Mouse (Mus musculus) stomach, embryonic 14.5 days (tissue): ENCODE results near the gene Hsd17b6. TPM values are rescaled to one million over a fixed set of nuclear protein-coding genes. Genes with fewer than 3 reads are reported as not detected.
"Not testable (repeated sequence)": the region's sequence is repeated elsewhere in the genome, so short reads cannot be mapped to it uniquely, and the experiment has no call there.

Experiments
- ATAC-seq: fragments of 200-750 bp; cut with Nextera tagmentation; 2 replicates; pipeline ENCODE4 v1.8.0; 2017; ENCODE audit warnings: low read depth, moderate TSS enrichment; ENCODE audit not compliant: insufficient number of reproducible peaks, insufficient read depth, low FRiP score
- H3K27ac ChIP-seq: fragments of 300-500 bp; sonication (generic); 2 replicates; pipeline ENCODE4 v1.5.1; 2014; ENCODE audit warnings: mild to moderate bottlenecking, low read length, moderate library complexity, mixed read lengths
- H3K27me3 ChIP-seq: fragments of 300-500 bp; sonication (generic); 2 replicates; pipeline ENCODE4 v1.6.1; 2014; ENCODE audit warnings: low read length, control low read depth, mixed read lengths; ENCODE audit not compliant: control insufficient read depth, insufficient read depth
- H3K36me3 ChIP-seq: fragments of 300-500 bp; sonication (generic); 2 replicates; pipeline ENCODE4 v1.6.1; 2014; ENCODE audit warnings: mild to moderate bottlenecking, control low read depth, low read length, moderate library complexity, mixed read lengths; ENCODE audit not compliant: control insufficient read depth, insufficient read depth
- H3K4me1 ChIP-seq: fragments of 300-500 bp; sonication (generic); 2 replicates; pipeline ENCODE4 v1.6.1; 2014; ENCODE audit warnings: low read length, control low read depth, mixed read lengths; ENCODE audit not compliant: control insufficient read depth, insufficient read depth
- H3K4me2 ChIP-seq: fragments of 300-500 bp; sonication (generic); replicated peaks from 2 replicates; pipeline ENCODE4 v1.6.1; 2014; ENCODE audit warnings: low read depth, low read length, control low read depth
- H3K4me3 ChIP-seq: fragments of 300-500 bp; sonication (generic); 2 replicates; pipeline ENCODE4 v1.5.1; 2014; ENCODE audit warnings: low read depth, low read length, control low read depth
- H3K9ac ChIP-seq: fragments of 300-500 bp; sonication (generic); replicated peaks from 2 replicates; pipeline ENCODE4 v1.6.1; 2014; ENCODE audit warnings: low read depth, mild to moderate bottlenecking, control low read depth, low read length, moderate library complexity, mixed read lengths
- H3K9me3 ChIP-seq: fragments of 300-500 bp; sonication (generic); 2 replicates; pipeline ENCODE4 v1.6.1; 2016; ENCODE audit warnings: low read depth, low read length, control low read depth; ENCODE audit not compliant: control insufficient read depth
- WGBS: fragments of 180-500 bp; shearing (Covaris S2); extraction: QIAGEN DNeasy Blood & Tissue Kit; methylation state at CpG from one replicate; pipeline ENCODE4 v1.1.7; 2014; 5-methylcytosine and 5-hydroxymethylcytosine counted together
- polyA plus RNA-seq: library from polyadenylated mRNA; unstranded; fragments of >200 nt; fragmentation: Nextera tagmentation; extraction: Ambion mirVana; gene quantifications from 2 replicates; pipeline ENCODE4 v1.2.1, GENCODE M21; 2014

The Hsd17b6 gene
- not detected in 2 replicates for polyA plus RNA-seq

DNA sequence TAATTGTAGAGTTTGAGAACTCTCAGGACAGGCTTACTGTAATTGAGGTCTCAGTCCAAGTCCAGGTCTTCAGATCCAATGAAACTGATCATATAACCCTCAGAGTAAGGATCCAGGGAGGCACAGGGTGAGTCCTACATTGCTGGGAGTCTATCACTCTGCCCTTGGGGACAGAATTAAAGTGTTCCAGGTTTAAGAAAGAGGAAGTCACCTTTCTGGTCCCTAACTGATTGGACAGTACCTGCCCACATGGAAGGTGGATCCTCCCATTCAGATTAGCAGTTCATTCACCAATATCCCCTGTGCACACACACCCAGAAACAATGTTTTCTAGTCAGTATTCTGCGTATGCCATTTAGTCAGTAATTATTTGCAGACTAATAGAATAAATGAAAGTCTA lies at the start of gene Hsd17b6:
Hsd17b6 (minus strand) TSS at position 166 of the 400 bp plus-strand sequence.
- no peak for ATAC-seq
- Histone ChIP-seq H3K27ac (no peak within 1 kb of the TSS), H3K9me3 (no peaks in the 10 kb centered on the region), H3K27me3 (no peaks in the 10 kb centered on the region), H3K4me3 (no peak within 1 kb of the TSS), H3K4me2 (no peak within 1 kb of the TSS), H3K4me1 (no peaks in the 10 kb centered on the region), H3K36me3 (no peaks in the 10 kb centered on the region), H3K9ac (no peak within 1 kb of the TSS)
- 97% methylated on average over 1 of the region's 1 CpGs for WGBS

DNA sequence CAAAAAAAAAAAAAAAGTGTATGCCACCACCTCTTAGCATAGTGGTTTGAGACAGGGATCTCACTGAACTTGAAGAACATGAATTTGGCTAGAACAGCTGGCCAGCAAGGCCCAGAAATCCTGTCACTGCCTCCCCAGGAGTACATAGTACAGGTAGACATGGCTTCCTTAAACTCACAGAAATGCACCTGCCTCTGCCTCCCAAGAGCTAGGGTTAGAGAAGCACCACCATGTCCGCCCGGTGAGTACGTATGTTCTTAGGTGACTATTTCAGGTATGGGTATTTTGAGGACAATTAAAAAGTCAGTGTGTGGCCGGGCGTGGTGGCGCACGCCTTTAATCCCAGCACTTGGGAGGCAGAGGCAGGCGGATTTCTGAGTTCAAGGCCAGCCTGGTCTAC lies 45.6 kb upstream of the Hsd17b6 start:
- Histone ChIP-seq H3K4me2 (no peak overlapping the region), H3K4me3 (no peak overlapping the region), H3K4me1 (peaks cover 4% of the 10 kb centered on the region; the same call in 1 of the 2 replicates), H3K9me3 (no peaks in the 10 kb centered on the region), H3K9ac (no peak overlapping the region), H3K36me3 (peaks cover 28% of the 10 kb centered on the region), H3K27ac (no peak overlapping the region), H3K27me3 (no peaks in the 10 kb centered on the region)
- 94% methylated on average over 8 of the region's 8 CpGs for WGBS
- ATAC-seq: no peak

DNA sequence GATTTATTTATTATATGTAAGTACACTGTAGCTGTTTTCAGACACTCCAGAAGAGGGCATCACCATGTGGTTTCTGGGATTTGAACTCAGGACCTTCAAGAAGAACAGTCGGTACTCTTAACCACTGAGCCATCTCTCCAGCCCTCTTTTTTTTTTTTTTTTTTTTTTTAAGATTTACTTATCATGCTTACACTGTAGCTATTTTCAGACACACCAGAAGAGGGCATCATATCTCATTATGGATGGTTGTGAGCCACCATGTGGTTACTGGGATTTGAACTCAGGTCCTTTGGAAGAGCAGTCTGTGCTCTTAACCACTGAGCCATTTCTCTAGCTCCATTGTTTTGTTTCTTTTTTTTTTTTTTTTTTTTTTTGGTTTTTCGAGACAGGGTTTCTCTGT lies 44.7 kb upstream of the Hsd17b6 start:
- not testable (repeated sequence) for ATAC-seq, H3K27me3 ChIP-seq, H3K4me3 ChIP-seq, H3K4me2 ChIP-seq, H3K27ac ChIP-seq, H3K9ac ChIP-seq, H3K4me1 ChIP-seq, H3K9me3 ChIP-seq
- WGBS: 95% methylated on average over 1 of the region's 2 CpGs
- H3K36me3 ChIP-seq: peaks cover 35% of the 10 kb centered on the region

DNA sequence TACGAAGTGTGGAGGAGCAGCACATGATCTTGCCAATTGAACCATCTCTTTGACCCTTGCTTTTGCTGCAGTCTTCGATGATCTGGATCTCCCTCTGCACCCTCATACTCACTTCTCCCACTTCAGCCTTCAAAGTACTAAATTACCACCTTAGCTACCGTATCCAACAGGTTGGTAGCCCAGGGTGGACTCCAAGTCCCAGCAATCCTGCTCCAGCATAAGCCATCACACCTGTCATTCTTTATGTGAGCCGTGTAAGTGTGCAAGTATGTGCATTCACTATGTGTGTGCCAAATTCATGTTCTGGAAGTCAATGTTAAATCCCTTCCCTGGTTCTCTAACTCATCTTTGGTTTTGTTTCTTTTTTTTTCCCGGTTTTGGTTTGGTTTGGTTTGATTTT lies 44.2 kb upstream of the Hsd17b6 start:
- no peak overlapping the region for H3K4me2 ChIP-seq
- peaks cover 40% of the 10 kb centered on the region for H3K36me3 ChIP-seq
- H3K9me3 ChIP-seq: no peaks in the 10 kb centered on the region
- WGBS: 94% methylated on average over 5 of the region's 5 CpGs
- no peak overlapping the region for H3K27ac ChIP-seq
- no peak overlapping the region for H3K9ac ChIP-seq
- no peaks in the 10 kb centered on the region for H3K27me3 ChIP-seq
- ATAC-seq: no peak
- no peak overlapping the region for H3K4me3 ChIP-seq
- H3K4me1 ChIP-seq: no peaks in the 10 kb centered on the region

DNA sequence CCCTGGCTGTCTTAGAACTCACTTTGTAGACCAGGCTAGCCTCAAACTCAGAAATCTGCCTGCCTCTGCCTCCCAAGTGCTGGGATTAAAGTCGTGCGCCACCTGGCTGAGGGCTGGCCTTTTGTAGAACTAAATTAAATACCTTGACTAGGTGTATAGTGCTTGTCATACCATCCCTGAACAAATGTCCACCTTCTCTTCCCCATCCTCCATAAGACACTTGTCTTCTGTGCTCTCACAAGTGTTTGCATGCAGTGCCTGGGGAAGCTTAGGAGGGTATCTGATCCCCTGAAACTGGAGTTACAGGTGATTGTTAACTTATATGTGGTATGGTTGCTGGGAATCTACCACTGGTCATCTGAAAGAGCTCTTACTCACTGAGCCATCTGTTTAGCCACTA lies 42.9 kb upstream of the Hsd17b6 start:
- WGBS: 86% methylated on average over 2 of the region's 2 CpGs
- H3K9ac ChIP-seq: no peak overlapping the region
- H3K36me3 ChIP-seq: peaks cover 51% of the 10 kb centered on the region
- no peaks in the 10 kb centered on the region for H3K4me1 ChIP-seq
- no peak for ATAC-seq
- H3K27me3 ChIP-seq: no peaks in the 10 kb centered on the region
- no peak overlapping the region for H3K4me3 ChIP-seq
- no peaks in the 10 kb centered on the region for H3K9me3 ChIP-seq
- no peak overlapping the region for H3K4me2 ChIP-seq
- H3K27ac ChIP-seq: no peak overlapping the region

DNA sequence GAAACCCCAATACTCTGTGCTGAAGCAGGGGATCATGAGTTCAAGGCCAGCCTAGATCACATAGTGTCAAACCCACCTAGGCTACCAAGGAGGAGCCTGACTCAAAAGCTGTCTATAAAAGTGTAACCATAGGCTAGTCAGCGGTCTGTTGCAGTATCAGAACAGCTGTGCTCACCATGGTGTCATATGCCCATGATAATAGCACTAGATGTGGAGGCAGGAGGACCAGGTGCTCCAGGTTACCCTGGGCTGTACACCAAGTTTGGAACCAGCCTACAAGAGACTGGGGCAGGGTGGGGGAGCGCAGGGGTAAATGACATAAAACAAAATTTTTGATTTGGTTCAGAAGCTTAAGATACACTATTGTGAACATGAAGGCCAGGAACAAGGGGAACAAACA lies 42.3 kb upstream of the Hsd17b6 start:
- no peak overlapping the region for H3K4me3 ChIP-seq
- no peaks in the 10 kb centered on the region for H3K9me3 ChIP-seq
- no peak overlapping the region for H3K9ac ChIP-seq
- no peak overlapping the region for H3K27ac ChIP-seq
- no peak for ATAC-seq
- peaks cover 57% of the 10 kb centered on the region for H3K36me3 ChIP-seq
- 0 out of 2 replicates have a peak, but pooled peaks cover 2% of the 10 kb centered on the region for H3K4me1 ChIP-seq
- H3K27me3 ChIP-seq: no peaks in the 10 kb centered on the region
- H3K4me2 ChIP-seq: no peak overlapping the region
- 96% methylated on average over 2 of the region's 2 CpGs for WGBS

DNA sequence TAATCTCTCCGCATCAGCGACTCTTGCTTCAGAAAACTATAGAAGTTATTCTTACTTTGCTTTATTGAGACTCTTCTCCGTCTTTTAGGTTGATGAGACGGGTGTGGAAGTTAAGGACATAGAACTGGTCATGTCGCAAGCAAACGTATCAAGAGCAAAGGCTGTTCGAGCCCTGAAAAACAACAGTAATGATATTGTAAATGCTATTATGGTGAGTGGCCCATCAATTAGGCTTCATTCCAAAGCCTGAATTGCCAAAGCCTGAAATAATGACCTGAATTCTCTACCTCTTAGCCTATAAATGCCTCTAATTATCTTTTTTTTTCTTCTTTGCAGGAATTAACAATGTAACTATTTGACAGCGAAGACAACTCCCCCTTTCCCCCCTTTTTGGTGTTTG lies 40.7 kb upstream of the Hsd17b6 start:
- ATAC-seq: no peak
- H3K9ac ChIP-seq: no peak overlapping the region
- H3K27ac ChIP-seq: no peak overlapping the region
- 96% methylated on average over 8 of the region's 8 CpGs for whole genome bisulfite sequencing
- peaks cover 73% of the 10 kb centered on the region for H3K36me3 ChIP-seq
- no peaks in the 10 kb centered on the region for H3K27me3 ChIP-seq
- H3K4me3 ChIP-seq: no peak overlapping the region
- peaks cover 6% of the 10 kb centered on the region; the same call in 1 of the 2 replicates for H3K4me1 ChIP-seq
- H3K9me3 ChIP-seq: no peaks in the 10 kb centered on the region
- no peak overlapping the region for H3K4me2 ChIP-seq

DNA sequence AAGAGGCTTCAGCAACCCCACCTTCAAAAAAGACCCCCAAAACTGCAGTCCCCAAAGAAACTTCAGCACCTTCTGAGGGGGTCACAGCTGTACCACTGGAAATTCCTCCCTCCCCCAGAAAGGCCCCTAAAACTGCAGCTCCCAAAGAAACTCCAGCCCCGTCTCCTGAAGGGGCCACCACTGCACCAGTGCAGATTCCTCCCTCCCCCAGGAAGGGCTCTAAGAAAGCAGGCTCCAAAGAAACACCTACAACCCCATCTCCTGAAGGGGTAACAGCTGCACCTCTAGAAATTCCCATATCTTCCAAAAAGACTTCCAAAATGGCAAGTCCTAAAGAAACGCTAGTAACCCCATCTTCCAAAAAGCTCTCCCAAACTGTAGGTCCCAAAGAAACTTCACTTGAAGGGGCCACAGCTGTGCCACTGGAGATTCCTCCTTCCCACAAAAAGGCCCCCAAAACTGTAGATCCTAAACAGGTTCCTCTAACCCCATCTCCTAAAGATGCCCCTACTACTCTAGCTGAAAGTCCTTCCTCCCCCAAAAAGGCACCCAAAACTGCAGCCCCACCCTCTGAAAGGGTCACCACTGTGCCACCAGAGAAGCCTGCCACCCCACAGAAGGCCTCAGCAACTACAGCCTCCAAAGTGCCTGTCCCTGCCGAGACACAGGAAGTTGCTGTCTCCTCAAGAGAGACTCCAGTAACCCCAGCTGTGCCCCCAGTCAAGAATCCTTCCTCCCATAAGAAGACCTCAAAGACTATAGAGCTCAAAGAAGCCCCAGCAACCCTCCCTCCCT lies 35.8 kb upstream of the Hsd17b6 start:
- peaks cover 21% of the 10 kb centered on the region; the same call in 1 of the 2 replicates for H3K4me1 ChIP-seq
- no peak overlapping the region for H3K4me2 ChIP-seq
- no peak overlapping the region for H3K4me3 ChIP-seq
- H3K27me3 ChIP-seq: no peaks in the 10 kb centered on the region
- no peak overlapping the region for H3K27ac ChIP-seq
- H3K9me3 ChIP-seq: no peaks in the 10 kb centered on the region
- peaks cover 81% of the 10 kb centered on the region for H3K36me3 ChIP-seq
- ATAC-seq: no peak
- H3K9ac ChIP-seq: no peak overlapping the region
- WGBS: 50% methylated on average over 3 of the region's 3 CpGs

DNA sequence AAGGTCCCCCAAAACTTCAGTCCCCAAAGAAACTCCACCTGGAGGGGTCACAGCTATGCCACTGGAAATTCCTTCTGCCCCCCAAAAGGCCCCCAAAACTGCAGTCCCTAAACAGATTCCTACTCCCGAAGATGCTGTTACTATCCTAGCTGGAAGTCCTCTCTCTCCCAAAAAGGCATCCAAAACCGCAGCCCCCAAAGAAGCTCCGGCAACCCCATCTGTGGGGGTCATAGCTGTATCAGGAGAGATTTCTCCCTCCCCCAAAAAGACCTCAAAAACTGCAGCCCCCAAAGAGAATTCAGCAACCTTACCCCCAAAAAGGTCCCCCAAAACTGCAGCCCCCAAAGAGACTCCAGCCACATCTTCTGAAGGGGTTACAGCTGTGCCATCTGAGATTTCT lies 35.1 kb upstream of the Hsd17b6 start:
- H3K9ac ChIP-seq: no peak overlapping the region
- WGBS: 84% methylated on average over 3 of the region's 3 CpGs
- H3K4me1 ChIP-seq: peaks cover 27% of the 10 kb centered on the region; the same call in 1 of the 2 replicates

More for the DNA sequence above, 35.1 kb upstream of the Hsd17b6 start:
- no peaks in the 10 kb centered on the region for H3K27me3 ChIP-seq
- H3K9me3 ChIP-seq: no peaks in the 10 kb centered on the region
- peaks cover 73% of the 10 kb centered on the region for H3K36me3 ChIP-seq
- no peak for ATAC-seq
- no peak overlapping the region for H3K4me3 ChIP-seq
- no peak overlapping the region for H3K4me2 ChIP-seq
- no peak overlapping the region for H3K27ac ChIP-seq
